Mouse (Mus musculus): ENCODE data around the gene Hoxb8.

Hoxb8 gene

GRCm38 (mm10) chr11:96281855-96282570 lies at the start of gene Hoxb8:
TSS of gene Hoxb8 (plus strand) at chr11:96281905.
- no peak for DNase-seq

GRCm38 (mm10) chr11:96234906-96235305 lies 46.8 kb upstream of the Hoxb8 start:
- peak; percentile 29 for DNase-seq

GRCm38 (mm10) chr11:96240211-96240610 lies 41.5 kb upstream of the Hoxb8 start:
- peak; percentile 36 for DNase-seq

- no peak for DNase-seq
Measured at GRCm38 (mm10) chr11:96250901-96251300, 30.8 kb upstream of the Hoxb8 start.

GRCm38 (mm10) chr11:96251480-96252031 lies 30.1 kb upstream of the Hoxb8 start:
- DNase-seq: no peak

- DNase-seq: no peak
Measured at GRCm38 (mm10) chr11:96252541-96253120, 29.1 kb upstream of the Hoxb8 start.

- no peak for DNase-seq
Measured at GRCm38 (mm10) chr11:96254221-96254620, 27.5 kb upstream of the Hoxb8 start.

GRCm38 (mm10) chr11:96255111-96255995 lies 26.4 kb upstream of the Hoxb8 start:
- no peak for DNase-seq

GRCm38 (mm10) chr11:96255996-96256445 lies 25.7 kb upstream of the Hoxb8 start:
- no peak for DNase-seq

- no peak for DNase-seq
Measured at GRCm38 (mm10) chr11:96257141-96257540, 24.6 kb upstream of the Hoxb8 start.

GRCm38 (mm10) chr11:96259038-96259437 lies 22.7 kb upstream of the Hoxb8 start:
- no peak for DNase-seq

- no peak for DNase-seq
Measured at GRCm38 (mm10) chr11:96259511-96259910, 22.2 kb upstream of the Hoxb8 start.

GRCm38 (mm10) chr11:96260310-96260970 lies 21.3 kb upstream of the Hoxb8 start:
- DNase-seq: no peak

GRCm38 (mm10) chr11:96261323-96261890 lies 20.3 kb upstream of the Hoxb8 start:
- peak; percentile 65 for DNase-seq

- DNase-seq: no peak
Measured at GRCm38 (mm10) chr11:96262262-96262830, 19.4 kb upstream of the Hoxb8 start.

GRCm38 (mm10) chr11:96263636-96264389 lies 17.9 kb upstream of the Hoxb8 start:
- no peak for DNase-seq

GRCm38 (mm10) chr11:96264390-96265020 lies 17.2 kb upstream of the Hoxb8 start:
- DNase-seq: no peak

- DNase-seq: no peak
Measured at GRCm38 (mm10) chr11:96265954-96266353, 15.8 kb upstream of the Hoxb8 start.

GRCm38 (mm10) chr11:96267021-96267920 lies 14.4 kb upstream of the Hoxb8 start:
- DNase-seq: no peak
